Mouse (Mus musculus) lung, adult 2 months (tissue): ENCODE results near the gene Hoxb4.

Experiments
- CTCF ChIP-seq: fragments of 200-500 bp; IDR thresholded peaks from 2 replicates; pipeline ENCODE4 v1.5.1; 2011; ENCODE audit warnings: mild to moderate bottlenecking, low read length, control low read depth; ENCODE audit not compliant: insufficient read depth
- POLR2A ChIP-seq: fragments of 200-500 bp; IDR thresholded peaks from 2 replicates; pipeline ENCODE4 v1.6.1; 2011; ENCODE audit warnings: low read depth, mild to moderate bottlenecking, control low read depth, low read length, borderline replicate concordance; ENCODE audit errors: extremely low read depth

- TF ChIP-seq CTCF: no peak
- no peak for TF ChIP-seq POLR2A
These were observed 7.7 kb upstream of the Hoxb4 start for GRCm38 (mm10) chr11:96310183-96310938.
